Mouse (Mus musculus) neural tube, embryonic 13.5 days (tissue): Measurements from ENCODE around the gene Zfyve28. TPM values are rescaled to one million over a fixed set of nuclear protein-coding genes. Genes with fewer than 3 reads are reported as not detected.

ENCODE experiments used
- ATAC-seq: fragments of 200-750 bp; cut with Nextera tagmentation; 2 replicates; pipeline ENCODE4 v1.8.0; 2017; ENCODE audit warnings: low read depth, mild to moderate bottlenecking, moderate TSS enrichment, moderate library complexity
- H3K27ac ChIP-seq: fragments of 300-500 bp; sonication (generic); replicated peaks from 2 replicates; pipeline ENCODE4 v1.5.1; 2015; ENCODE audit warnings: moderate library complexity, mild to moderate bottlenecking, inconsistent platforms
- H3K27me3 ChIP-seq: fragments of 300-500 bp; sonication (generic); 2 replicates; pipeline ENCODE4 v1.6.1; 2015; ENCODE audit warnings: mild to moderate bottlenecking, inconsistent platforms
- H3K36me3 ChIP-seq: fragments of 300-500 bp; sonication (generic); 2 replicates; pipeline ENCODE4 v1.6.1; 2015; ENCODE audit warnings: mild to moderate bottlenecking, inconsistent platforms
- H3K4me1 ChIP-seq: fragments of 300-500 bp; sonication (generic); replicated peaks from 2 replicates; pipeline ENCODE4 v1.6.1; 2015; ENCODE audit warnings: inconsistent platforms
- H3K4me2 ChIP-seq: fragments of 300-500 bp; sonication (generic); 2 replicates; pipeline ENCODE4 v1.6.1; 2015; ENCODE audit warnings: inconsistent platforms, mild to moderate bottlenecking, moderate library complexity
- H3K4me3 ChIP-seq: fragments of 300-500 bp; sonication (generic); 2 replicates; pipeline ENCODE4 v1.5.1; 2015; ENCODE audit warnings: mild to moderate bottlenecking, inconsistent platforms
- H3K9ac ChIP-seq: fragments of 300-500 bp; sonication (generic); 2 replicates; pipeline ENCODE4 v1.6.1; 2015; ENCODE audit warnings: moderate library complexity, mild to moderate bottlenecking, inconsistent platforms
- H3K9me3 ChIP-seq: fragments of 300-500 bp; sonication (generic); 2 replicates; pipeline ENCODE4 v1.6.1; 2016; ENCODE audit warnings: inconsistent platforms
- WGBS: fragments of 180-500 bp; shearing (Covaris S2); methylation state at CpG from one replicate; pipeline ENCODE4 v1.1.7; 2015; 5-methylcytosine and 5-hydroxymethylcytosine counted together
- polyA plus RNA-seq: library from polyadenylated mRNA; unstranded; fragments of >200 nt; fragmentation: Nextera tagmentation; extraction: Ambion mirVana; gene quantifications from 2 replicates; pipeline ENCODE4 v1.2.1, GENCODE M21; 2015

The Zfyve28 gene
- polyA plus RNA-seq, 1 experiment from 2014 or later = 6.9 TPM

DNA sequence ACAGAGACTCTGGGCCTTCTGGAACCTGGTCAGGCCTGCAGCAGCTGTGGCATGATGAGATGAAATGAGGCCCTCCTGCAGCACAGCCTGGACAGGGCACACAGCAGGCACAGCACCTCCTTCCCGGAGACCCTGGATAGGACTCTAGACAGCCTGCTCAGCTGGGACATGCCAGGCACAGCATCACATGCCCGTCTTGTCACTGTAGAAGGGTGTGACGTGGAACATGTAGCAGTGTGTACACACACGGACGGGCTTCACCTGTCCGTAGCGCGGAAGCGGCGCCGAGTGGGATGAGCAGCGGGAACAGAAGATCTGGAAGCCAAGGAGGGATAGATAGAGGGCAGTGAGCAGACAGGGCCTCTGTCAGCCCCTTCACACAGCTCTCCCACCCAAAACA, 92.5 kb downstream of the Zfyve28 start:
- Histone ChIP-seq H3K4me1 (no peaks in the 10 kb centered on the region), H3K27me3 (no peaks in the 10 kb centered on the region), H3K36me3 (no peaks in the 10 kb centered on the region), H3K4me3 (no peak overlapping the region), H3K4me2 (no peak overlapping the region), H3K9ac (no peak overlapping the region), H3K27ac (no peak overlapping the region), H3K9me3 (no peaks in the 10 kb centered on the region)
- no peak for ATAC-seq
- WGBS = 94% methylated on average over 12 of the region's 12 CpGs

DNA sequence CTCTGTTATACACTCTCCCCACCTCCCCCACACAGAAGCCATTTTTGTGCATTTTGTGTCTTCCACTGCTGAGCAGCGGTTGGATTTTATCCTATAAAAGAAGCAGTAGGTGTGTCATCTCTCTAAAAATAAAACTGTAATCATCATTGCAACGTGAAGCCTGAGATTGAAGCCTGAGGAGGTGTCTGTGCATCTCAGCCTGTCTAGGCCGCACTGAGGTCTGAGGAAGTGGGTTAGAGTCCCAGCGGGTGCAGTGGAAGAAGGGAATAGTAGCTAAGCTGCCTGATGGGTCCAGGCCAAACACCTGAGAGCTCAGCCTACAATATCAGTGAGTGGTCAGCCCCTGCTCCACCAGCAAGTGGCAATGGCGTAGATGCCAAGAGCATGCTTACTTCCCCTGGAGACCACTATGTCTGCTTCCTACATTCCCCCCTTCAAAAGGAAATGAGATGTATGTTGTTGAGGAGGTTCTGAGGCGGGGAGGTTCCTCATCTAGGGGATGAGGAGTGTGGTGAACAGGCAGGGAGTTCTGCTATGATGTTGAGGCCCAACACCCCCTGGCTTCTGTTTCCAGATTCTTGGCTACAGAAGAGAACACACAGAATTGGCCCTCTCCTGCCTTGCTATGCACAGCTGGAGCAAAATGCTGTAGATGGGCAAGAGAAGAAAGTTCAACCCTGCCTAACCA, 93.1 kb downstream of the Zfyve28 start:
- Histone ChIP-seq H3K4me2 (no peak overlapping the region), H3K4me1 (no peaks in the 10 kb centered on the region), H3K9me3 (no peaks in the 10 kb centered on the region), H3K36me3 (no peaks in the 10 kb centered on the region), H3K27me3 (no peaks in the 10 kb centered on the region), H3K27ac (no peak overlapping the region), H3K4me3 (no peak overlapping the region), H3K9ac (no peak overlapping the region)
- WGBS = 81% methylated on average over 6 of the region's 6 CpGs
- ATAC-seq = no peak

DNA sequence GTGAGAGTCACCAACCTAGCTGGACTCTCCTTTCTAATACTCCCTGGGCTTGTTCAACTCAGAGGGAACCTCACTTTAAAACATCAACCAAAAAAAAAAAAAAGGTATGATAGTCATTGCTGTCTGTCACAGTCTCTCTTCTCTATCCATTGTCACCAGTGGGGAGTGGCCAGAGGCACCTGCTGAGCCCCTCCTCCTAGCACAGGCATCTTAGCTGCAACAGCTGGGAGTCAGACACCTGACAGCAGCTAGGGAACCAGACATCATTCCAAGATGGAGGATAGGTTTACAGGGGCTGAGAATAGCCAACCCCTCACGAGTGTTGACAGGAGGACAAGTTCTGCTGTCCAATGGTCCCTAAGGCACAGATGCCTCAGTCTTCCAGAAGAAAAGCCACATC, 93.8 kb downstream of the Zfyve28 start:
- no peaks in the 10 kb centered on the region for H3K4me1 ChIP-seq
- H3K9ac ChIP-seq = no peak overlapping the region
- ATAC-seq = no peak
- WGBS = 72% methylated on average over 1 of the region's 1 CpGs
- no peak overlapping the region for H3K4me2 ChIP-seq
- no peaks in the 10 kb centered on the region for H3K9me3 ChIP-seq
- H3K27me3 ChIP-seq = no peaks in the 10 kb centered on the region
- H3K27ac ChIP-seq = no peak overlapping the region
- H3K4me3 ChIP-seq = no peak overlapping the region
- no peaks in the 10 kb centered on the region for H3K36me3 ChIP-seq

DNA sequence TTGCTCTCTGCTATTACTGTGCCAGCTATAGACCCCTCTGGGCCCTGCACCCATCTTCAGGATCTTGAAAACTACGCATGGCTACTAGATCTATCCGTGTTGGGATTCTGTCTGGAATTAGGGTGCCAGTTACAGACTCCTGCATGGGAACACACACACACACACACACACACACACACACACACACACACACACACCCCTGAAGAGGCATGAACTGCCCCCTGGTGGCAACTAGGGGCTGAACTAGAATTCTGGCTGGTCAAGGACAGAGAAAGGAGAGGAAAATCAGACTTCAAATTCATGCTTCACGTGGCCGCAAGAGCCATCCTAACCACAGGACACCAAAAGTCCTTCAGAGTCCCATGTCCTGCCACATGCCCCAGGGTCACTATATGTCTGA, 96.4 kb downstream of the Zfyve28 start:
- Histone ChIP-seq H3K4me2 (no peak overlapping the region), H3K4me1 (peaks cover 12% of the 10 kb centered on the region), H3K27me3 (no peaks in the 10 kb centered on the region), H3K4me3 (no peak overlapping the region), H3K36me3 (no peaks in the 10 kb centered on the region), H3K9ac (no peak overlapping the region), H3K9me3 (no peaks in the 10 kb centered on the region), H3K27ac (no peak overlapping the region)
- 86% methylated on average over 4 of the region's 4 CpGs for whole genome bisulfite sequencing
- ATAC-seq = no peak

DNA sequence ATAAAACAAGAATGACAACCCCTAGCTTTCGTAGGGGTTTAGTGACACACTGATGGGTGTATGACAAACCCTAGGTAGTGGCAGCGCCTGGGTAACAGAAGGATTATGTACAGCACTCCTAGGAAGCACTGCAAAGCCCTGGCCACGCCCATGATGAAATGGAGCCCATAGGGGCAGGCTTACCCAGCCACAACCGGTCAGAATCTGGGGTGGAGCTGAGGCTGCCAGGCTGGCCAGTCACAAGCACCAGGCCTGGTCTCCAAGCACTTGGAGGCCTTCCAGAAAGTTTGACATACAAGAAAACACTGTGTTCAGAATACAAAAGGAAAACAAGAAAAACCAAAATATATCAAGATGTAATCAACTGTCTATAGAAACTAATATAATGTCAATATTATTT, 97.2 kb downstream of the Zfyve28 start:
- Histone ChIP-seq H3K9me3 (no peaks in the 10 kb centered on the region), H3K27me3 (no peaks in the 10 kb centered on the region), H3K4me1 (peaks cover 19% of the 10 kb centered on the region), H3K4me2 (no peak overlapping the region), H3K9ac (no peak overlapping the region), H3K27ac (no peak overlapping the region), H3K36me3 (no peaks in the 10 kb centered on the region), H3K4me3 (no peak overlapping the region)
- no peak for ATAC-seq
- 57% methylated on average over 4 of the region's 4 CpGs for WGBS

DNA sequence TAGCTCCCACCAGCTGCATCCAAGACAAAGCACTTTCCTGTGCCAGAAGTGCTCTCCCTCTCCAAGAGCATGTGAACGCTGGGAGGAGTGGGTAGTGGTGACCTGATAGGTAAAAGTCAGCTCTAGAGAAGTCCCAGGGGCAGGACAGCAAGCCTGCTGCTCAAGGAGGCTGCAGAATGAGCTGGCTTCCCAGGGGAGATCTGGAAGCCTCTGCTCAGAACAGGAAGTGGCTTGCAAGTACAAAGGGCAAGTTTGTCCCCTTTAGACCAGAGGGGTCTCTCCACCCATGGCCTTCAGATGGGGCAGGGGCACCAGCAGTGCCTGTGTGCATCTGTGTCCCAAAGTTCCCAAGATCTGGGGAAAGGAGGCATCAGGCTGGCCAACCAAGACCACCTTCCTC, 98.7 kb downstream of the Zfyve28 start:
- H3K27me3 ChIP-seq = no peaks in the 10 kb centered on the region
- H3K4me3 ChIP-seq = no peak overlapping the region
- peaks cover 34% of the 10 kb centered on the region for H3K4me1 ChIP-seq
- H3K27ac ChIP-seq = no peak overlapping the region
- ATAC-seq = no peak
- no peak overlapping the region for H3K9ac ChIP-seq
- no peak overlapping the region for H3K4me2 ChIP-seq
- WGBS = 48% methylated on average over 1 of the region's 1 CpGs
- no peaks in the 10 kb centered on the region for H3K36me3 ChIP-seq
- no peaks in the 10 kb centered on the region for H3K9me3 ChIP-seq

DNA sequence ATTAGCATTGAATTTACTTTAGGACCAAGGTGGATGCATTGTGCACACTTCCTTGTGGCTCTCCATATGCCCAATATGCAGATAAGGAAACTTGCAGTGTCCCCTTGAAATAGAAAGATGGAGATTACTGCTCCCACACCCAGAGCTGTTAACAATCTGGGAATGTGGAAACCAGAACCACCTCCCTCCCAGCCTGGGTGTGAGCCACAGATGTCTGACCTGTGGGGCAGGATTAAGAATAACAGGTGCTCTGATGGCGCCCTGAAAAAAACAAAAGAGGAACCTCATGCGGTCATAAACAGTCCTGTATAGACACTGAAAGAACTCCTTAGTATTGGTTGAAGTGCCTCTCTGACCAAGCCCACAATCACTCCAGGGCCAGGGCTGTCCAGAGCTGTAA, 99.4 kb downstream of the Zfyve28 start:
- Histone ChIP-seq H3K27ac (no peak overlapping the region), H3K4me1 (peaks cover 41% of the 10 kb centered on the region), H3K9me3 (no peaks in the 10 kb centered on the region), H3K4me2 (peak overlapping the region; percentile 69), H3K9ac (peak overlapping the region; percentile 73), H3K4me3 (peak overlapping the region; percentile 87), H3K36me3 (peaks cover 6% of the 10 kb centered on the region; the same call in 1 of the 2 replicates), H3K27me3 (no peaks in the 10 kb centered on the region)
- 76% methylated on average over 2 of the region's 2 CpGs for WGBS
- ATAC-seq = no peak

DNA sequence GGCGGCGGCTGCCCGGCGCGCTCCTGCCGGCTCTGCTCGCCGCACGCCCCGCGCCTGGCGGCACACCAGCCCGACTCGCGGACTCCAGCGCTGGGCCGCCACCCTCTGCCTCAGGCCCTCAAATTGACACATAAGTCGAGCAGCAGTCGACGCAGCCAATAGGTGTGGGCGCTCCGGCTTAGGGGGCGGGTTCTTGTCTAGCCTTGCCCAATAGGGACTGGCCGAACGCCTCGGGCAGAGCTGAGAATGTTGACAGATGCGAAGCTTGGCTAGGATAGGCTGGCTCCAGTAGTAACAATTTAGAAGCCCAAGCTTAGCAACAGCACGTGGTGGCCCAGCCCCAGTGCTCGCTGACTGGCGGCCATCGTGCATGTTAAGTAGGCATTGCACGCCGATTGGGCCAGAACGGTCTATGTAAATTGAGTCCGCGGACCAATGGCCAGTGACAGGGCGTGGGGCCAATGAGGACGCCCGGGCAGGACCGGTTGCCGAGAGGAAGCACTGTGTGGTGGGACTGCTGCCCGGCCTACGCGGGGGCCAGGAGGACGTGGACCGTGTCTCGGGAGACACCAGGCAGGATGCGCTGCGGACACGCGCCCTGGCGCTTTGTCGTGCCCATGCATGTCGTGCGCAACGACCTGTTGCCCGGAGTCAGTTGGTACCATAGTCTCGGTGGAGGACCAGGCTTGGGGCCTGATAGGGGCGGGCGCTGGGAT, 100.5 kb downstream of the Zfyve28 start, which contains the start of gene Mxd4:
Gene Mxd4 (minus strand): TSS at position 120 of the 716 bp plus-strand sequence.
- peaks cover 52% of the 10 kb centered on the region for H3K4me1 ChIP-seq

DNA sequence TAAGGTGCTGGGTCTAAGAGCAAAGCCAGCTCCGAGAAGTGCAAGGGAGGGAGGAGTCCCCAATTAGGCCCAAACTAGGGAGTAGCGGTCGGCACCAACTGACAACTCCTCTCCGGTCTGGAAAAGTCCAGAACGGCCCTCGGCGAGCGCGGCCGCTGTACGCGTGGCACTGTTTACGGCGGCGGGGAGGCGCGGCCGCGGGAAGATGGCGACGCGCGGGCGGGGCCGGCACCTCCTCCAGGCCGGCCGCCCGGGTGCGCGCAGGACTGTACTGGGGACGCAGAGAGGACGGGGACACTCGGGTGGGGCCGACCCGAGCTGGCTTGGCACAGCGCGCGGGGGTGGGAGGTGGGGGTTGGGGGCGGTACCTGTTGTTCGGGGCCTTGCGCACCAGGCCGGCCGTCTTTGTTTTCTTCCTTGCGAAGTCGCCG, 101.3 kb downstream of the Zfyve28 start:
- Histone ChIP-seq H3K27ac (peak overlapping the region; percentile 91), H3K9ac (peak overlapping the region; percentile 85), H3K27me3 (no peaks in the 10 kb centered on the region), H3K4me3 (peak overlapping the region; percentile 87), H3K36me3 (peaks cover 24% of the 10 kb centered on the region), H3K4me1 (peaks cover 59% of the 10 kb centered on the region), H3K9me3 (no peaks in the 10 kb centered on the region), H3K4me2 (peak overlapping the region; percentile 96)
- peak; percentile 33 for ATAC-seq
- under 1% methylated on average over 42 of the region's 46 CpGs for WGBS

More for the DNA sequence above, 100.5 kb downstream of the Zfyve28 start, which contains the start of gene Mxd4:
- WGBS = under 1% methylated on average over 60 of the region's 60 CpGs
- Histone ChIP-seq H3K4me2 (peak within 1 kb of the TSS; percentile 96), H3K27me3 (no peaks in the 10 kb centered on the region), H3K9ac (peak within 1 kb of the TSS; percentile 85), H3K9me3 (no peaks in the 10 kb centered on the region), H3K27ac (peak within 1 kb of the TSS; percentile 91), H3K4me3 (peak within 1 kb of the TSS; percentile 87), H3K36me3 (peaks cover 16% of the 10 kb centered on the region)
- ATAC-seq = peak; percentile 99

DNA sequence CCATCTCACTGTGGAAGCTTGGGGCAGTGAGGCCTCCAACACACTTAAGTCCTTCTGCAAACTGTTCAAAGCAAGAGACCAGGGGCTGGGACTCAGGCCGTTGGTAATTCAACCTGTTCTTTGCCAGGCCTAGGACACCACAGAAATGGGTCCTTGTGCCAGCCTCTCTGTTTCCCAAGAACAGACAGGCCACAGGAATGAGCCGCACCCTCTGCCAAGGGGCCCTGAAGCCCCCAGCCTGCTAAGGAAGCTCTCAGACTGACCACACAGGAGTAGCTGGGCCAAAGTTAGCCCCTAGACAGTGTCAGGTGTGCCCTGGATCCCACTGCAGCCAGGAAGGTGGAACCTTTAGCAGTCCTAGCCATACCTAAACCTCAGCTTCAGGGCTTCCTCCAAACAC, 101.9 kb downstream of the Zfyve28 start:
- ATAC-seq = no peak
- peak overlapping the region; percentile 87 for H3K4me3 ChIP-seq
- peak overlapping the region; percentile 85 for H3K9ac ChIP-seq
- H3K27me3 ChIP-seq = no peaks in the 10 kb centered on the region
- peak overlapping the region; percentile 91; the same call in 1 of the 2 replicates for H3K27ac ChIP-seq
- H3K4me2 ChIP-seq = peak overlapping the region; percentile 96
- H3K9me3 ChIP-seq = no peaks in the 10 kb centered on the region
- H3K4me1 ChIP-seq = peaks cover 61% of the 10 kb centered on the region
- WGBS = 67% methylated on average over 2 of the region's 2 CpGs
- H3K36me3 ChIP-seq = peaks cover 30% of the 10 kb centered on the region

DNA sequence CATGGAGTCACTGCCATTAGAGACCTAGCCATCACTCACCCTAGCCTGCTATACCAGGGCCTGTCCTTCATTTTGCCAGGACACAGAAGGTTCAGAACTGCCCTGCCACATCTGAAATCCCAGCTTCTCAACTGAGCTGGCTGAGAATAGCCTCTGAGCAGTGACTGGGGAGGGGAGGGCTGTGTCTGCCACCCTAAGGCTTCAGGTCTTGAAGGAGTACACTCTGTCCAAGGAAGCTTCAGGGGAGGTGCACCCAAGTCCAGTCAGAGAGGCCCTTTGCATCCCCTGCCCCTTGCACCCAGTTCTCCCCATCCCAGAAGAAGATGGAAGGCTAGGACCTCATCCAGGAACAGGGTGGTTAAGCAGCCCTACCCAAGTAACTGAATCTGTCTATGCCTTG, 102.5 kb downstream of the Zfyve28 start:
- Histone ChIP-seq H3K9ac (peak overlapping the region; percentile 85), H3K27me3 (no peaks in the 10 kb centered on the region), H3K4me2 (peak overlapping the region; percentile 96), H3K4me1 (peaks cover 61% of the 10 kb centered on the region), H3K36me3 (peaks cover 36% of the 10 kb centered on the region), H3K27ac (no peak overlapping the region), H3K9me3 (no peaks in the 10 kb centered on the region), H3K4me3 (peak overlapping the region; percentile 87)
- ATAC-seq = no peak

DNA sequence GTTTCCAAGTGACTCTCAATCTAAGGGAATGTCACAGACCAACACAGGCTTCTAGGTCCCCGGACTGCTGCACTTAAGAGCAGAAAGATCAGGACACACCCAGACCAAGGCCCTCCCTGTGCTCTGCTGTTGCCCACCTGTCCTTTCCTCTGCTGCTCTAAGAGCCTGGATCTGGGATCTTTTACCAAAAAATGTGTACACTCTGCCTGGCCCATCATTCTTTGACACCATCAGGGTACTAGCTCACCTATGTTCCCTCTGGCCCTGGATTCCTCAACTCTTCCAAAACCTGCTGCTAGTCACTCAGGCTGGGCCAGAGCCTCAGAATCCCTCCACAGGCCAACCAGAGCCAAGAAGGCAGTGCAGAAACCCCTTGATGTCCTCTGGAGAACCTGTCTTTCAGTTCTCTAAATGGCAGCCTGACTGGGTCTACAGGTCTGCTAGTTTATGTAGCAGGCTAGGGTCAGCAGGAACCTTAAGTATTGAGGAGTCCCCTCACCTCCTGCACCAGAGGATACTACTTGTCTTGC, 103.1 kb downstream of the Zfyve28 start:
- H3K4me1 ChIP-seq = peaks cover 61% of the 10 kb centered on the region
- peak overlapping the region; percentile 53 for H3K9ac ChIP-seq
- H3K9me3 ChIP-seq = no peaks in the 10 kb centered on the region
- no peak overlapping the region for H3K4me3 ChIP-seq
- 92% methylated on average over 1 of the region's 1 CpGs for WGBS
- peak overlapping the region; percentile 96 for H3K4me2 ChIP-seq
- no peaks in the 10 kb centered on the region for H3K27me3 ChIP-seq
- no peak overlapping the region for H3K27ac ChIP-seq
- peaks cover 43% of the 10 kb centered on the region for H3K36me3 ChIP-seq
- no peak for ATAC-seq
